Mouse (Mus musculus) lung, embryonic 14.5 days (tissue): ENCODE data around the gene Zbtb38. TPM values are rescaled to one million over a fixed set of nuclear protein-coding genes. Genes with fewer than 3 reads are reported as not detected.

Experiments used
- ATAC-seq: fragments of 200-750 bp; cut with Nextera tagmentation; 2 replicates; pipeline ENCODE4 v1.8.0; 2017; ENCODE audit warnings: mild to moderate bottlenecking, moderate TSS enrichment, moderate library complexity; ENCODE audit not compliant: insufficient read depth
- DNase-seq: peaks from one replicate; pipeline ENCODE4 v3.0.0-alpha.2; 2015
- H3K27ac ChIP-seq: fragments of 300-500 bp; sonication (generic); 2 replicates; pipeline ENCODE4 v1.5.1; 2014; ENCODE audit warnings: low read depth, mild to moderate bottlenecking, moderate library complexity
- H3K27me3 ChIP-seq: fragments of 300-500 bp; sonication (generic); 2 replicates; pipeline ENCODE4 v1.6.1; 2014; ENCODE audit warnings: low read length, control low read depth; ENCODE audit not compliant: insufficient read depth
- H3K36me3 ChIP-seq: fragments of 300-500 bp; sonication (generic); 2 replicates; pipeline ENCODE4 v1.6.1; 2014; ENCODE audit warnings: control low read depth; ENCODE audit not compliant: insufficient read depth
- H3K4me1 ChIP-seq: fragments of 300-500 bp; sonication (generic); 2 replicates; pipeline ENCODE4 v1.6.1; 2014; ENCODE audit warnings: antibody characterized with exemption, control low read depth; ENCODE audit not compliant: insufficient read depth
- H3K4me2 ChIP-seq: fragments of 300-500 bp; sonication (generic); 2 replicates; pipeline ENCODE4 v1.6.1; 2014; ENCODE audit warnings: mild to moderate bottlenecking
- H3K4me3 ChIP-seq: fragments of 300-500 bp; sonication (generic); 2 replicates; pipeline ENCODE4 v1.5.1; 2014; ENCODE audit warnings: low read depth, low read length
- H3K9ac ChIP-seq: fragments of 300-500 bp; sonication (generic); 2 replicates; pipeline ENCODE4 v1.6.1; 2014
- H3K9me3 ChIP-seq: fragments of 300-500 bp; sonication (generic); 2 replicates; pipeline ENCODE4 v1.6.1; 2016; ENCODE audit warnings: low read depth, low read length, control low read depth
- CTCF ChIP-seq: IDR thresholded peaks from 2 replicates; pipeline ENCODE4 v1.5.1; 2016; ENCODE audit warnings: antibody characterized with exemption, low read depth
- WGBS: fragments of 180-500 bp; shearing (Covaris S2); extraction: QIAGEN DNeasy Blood & Tissue Kit; methylation state at CpG from one replicate; pipeline ENCODE4 v1.1.7; 2014; 5-methylcytosine and 5-hydroxymethylcytosine counted together
- polyA plus RNA-seq: library from polyadenylated mRNA; unstranded; fragments of >200 nt; fragmentation: Nextera tagmentation; extraction: Ambion mirVana; gene quantifications from 2 replicates; pipeline ENCODE4 v1.2.1, GENCODE M21; 2014

The Zbtb38 gene
- polyA plus RNA-seq, 1 experiment from 2014 or later = 24.5 TPM

DNA sequence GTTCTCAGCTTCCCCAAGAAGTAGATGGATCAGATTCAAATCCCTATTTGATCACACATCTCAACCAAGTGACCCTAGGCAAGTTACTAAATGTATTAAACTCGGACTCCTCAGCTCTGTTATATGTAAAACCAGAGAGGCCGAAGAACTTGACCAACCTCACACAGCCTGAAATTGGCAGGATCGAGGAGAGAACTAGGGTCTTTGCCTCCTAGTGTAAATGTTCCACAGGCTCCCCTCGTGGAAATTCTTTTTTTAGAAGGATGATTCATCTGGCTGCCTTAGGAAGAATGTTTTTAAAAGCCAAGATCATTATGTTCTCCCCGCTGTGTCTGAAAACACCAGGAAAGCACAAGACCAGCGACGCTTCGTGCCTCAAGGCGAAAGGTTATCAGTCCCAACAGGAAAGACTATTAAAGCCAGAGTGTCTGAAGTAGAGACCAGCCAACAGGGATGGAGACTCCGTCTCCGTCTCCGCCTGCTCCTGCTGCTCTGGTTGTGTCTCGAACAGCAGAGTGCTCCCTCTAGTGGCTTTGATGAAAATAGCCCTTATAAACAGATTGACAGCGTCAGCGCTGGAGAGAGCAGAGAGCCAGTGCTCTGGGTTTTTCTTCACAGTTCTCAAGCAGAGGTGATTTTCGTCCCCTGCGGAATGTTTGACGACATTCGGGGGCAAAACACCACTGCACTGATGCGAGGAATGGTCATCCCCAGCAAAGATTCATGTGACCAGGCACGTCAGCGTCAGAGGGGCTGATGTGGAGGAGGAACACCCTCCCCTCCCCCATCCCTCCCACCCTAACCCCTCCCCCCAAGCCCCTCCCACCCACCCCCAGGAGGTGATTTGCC, 6.3 kb upstream of the Zbtb38 start:
- Histone ChIP-seq H3K4me1 (no peaks in the 10 kb centered on the region), H3K4me3 (peak overlapping the region; percentile 27; the same call in 1 of the 2 replicates), H3K4me2 (peak overlapping the region; percentile 55), H3K27me3 (no peaks in the 10 kb centered on the region), H3K9ac (0 out of 2 replicates have a peak overlapping the region, but pooled peaks have one; percentile 40), H3K36me3 (no peaks in the 10 kb centered on the region), H3K9me3 (no peaks in the 10 kb centered on the region), H3K27ac (no peak overlapping the region; the same call in 1 of the 2 replicates)
- peak; percentile 95 for DNase-seq
- ATAC-seq = peak; percentile 92
- WGBS = 8% methylated on average over 22 of the region's 22 CpGs
- peak; percentile 91 for TF ChIP-seq CTCF

DNA sequence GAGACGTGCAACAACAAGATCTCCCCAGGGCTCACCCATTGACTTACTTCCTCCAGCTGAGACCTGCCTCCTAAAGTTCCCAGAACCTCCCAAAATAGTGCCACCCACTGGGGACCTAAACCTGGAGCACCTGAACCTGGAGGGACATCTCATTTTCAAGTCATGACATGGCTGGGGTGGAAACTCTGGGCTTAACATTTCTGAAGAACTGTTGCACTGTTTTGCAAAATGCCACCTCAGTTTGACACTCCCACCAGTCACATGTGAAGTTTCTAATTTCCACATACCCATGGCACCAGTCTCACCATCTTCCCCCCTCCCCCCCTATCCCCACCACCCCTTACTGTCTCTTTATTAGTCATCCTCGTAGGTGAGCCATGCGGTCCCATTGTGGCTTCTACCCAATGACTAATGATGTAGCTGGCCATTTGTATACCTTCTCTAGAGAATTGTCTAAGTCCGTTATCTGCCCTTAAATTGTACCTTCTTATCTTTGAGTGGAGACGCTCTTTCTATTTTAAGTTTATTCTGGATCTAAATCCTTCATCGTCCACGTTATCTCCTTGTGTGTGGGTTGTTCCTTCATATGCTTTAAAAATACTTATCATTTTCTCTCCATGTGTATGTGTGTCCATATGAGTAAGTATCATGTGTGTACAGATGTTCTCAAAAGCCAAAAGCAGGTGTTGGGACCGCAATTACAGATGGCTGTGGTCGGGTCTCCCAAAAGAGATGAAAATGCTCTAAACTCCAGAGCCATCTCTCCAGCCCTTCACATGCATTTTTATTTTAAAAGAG, 4.2 kb upstream of the Zbtb38 start:
- Histone ChIP-seq H3K4me2 (no peak overlapping the region), H3K4me1 (peaks cover 8% of the 10 kb centered on the region; the same call in 1 of the 2 replicates), H3K4me3 (no peak overlapping the region), H3K27me3 (no peaks in the 10 kb centered on the region), H3K36me3 (no peaks in the 10 kb centered on the region), H3K27ac (no peak overlapping the region), H3K9me3 (no peaks in the 10 kb centered on the region), H3K9ac (no peak overlapping the region)
- TF ChIP-seq CTCF = no peak
- no peak for DNase-seq
- ATAC-seq = no peak
- 85% methylated on average over 9 of the region's 9 CpGs for WGBS

DNA sequence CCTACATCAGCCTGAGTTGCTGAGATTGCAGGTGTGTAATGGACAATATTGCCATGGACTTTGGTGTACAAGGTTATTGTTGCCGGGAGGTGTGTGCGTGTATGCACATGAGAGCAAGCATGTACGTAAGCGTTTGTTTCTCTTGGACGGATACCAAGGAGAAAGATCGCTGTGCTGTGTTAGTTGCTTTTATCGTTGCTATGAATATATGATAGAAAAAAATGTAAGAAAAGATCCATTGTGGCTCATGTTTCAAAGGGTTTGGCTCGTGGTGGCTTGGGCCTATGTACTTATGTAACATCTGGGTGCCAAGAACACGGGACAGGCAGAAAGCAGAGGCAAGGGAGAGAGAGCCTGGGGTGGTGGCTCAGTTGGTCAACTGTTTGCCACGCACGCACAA, 3.1 kb upstream of the Zbtb38 start:
- no peak overlapping the region for H3K4me2 ChIP-seq
- no peak overlapping the region for H3K27ac ChIP-seq
- H3K36me3 ChIP-seq = no peaks in the 10 kb centered on the region
- no peak for TF ChIP-seq CTCF
- H3K9me3 ChIP-seq = no peaks in the 10 kb centered on the region
- H3K4me3 ChIP-seq = no peak overlapping the region
- WGBS = 42% methylated on average over 11 of the region's 11 CpGs
- H3K9ac ChIP-seq = no peak overlapping the region
- ATAC-seq (no peak), DNase-seq (peak; percentile 69)
- peaks cover 8% of the 10 kb centered on the region; the same call in 1 of the 2 replicates for H3K4me1 ChIP-seq
- no peaks in the 10 kb centered on the region for H3K27me3 ChIP-seq

DNA sequence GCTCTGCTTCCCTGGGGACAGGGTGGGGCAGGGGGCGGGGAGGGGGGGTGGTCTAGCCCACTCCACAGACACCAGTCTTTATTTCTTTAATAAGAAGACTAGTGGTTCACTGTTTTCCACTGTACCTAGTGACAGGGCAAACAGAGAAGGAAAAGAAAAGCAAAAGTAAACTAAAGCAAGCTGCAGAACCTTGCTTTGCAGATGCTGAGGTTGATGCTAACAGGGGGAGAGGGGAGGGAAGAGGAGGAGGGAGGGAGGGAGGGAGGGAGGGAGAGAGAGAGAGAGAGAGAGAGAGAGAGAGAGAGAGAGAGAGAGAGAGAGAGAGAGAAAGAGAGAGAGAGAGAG, 2.0 kb upstream of the Zbtb38 start:
- no peak overlapping the region for H3K9ac ChIP-seq
- 23% methylated on average over 1 of the region's 1 CpGs for WGBS

DNA sequence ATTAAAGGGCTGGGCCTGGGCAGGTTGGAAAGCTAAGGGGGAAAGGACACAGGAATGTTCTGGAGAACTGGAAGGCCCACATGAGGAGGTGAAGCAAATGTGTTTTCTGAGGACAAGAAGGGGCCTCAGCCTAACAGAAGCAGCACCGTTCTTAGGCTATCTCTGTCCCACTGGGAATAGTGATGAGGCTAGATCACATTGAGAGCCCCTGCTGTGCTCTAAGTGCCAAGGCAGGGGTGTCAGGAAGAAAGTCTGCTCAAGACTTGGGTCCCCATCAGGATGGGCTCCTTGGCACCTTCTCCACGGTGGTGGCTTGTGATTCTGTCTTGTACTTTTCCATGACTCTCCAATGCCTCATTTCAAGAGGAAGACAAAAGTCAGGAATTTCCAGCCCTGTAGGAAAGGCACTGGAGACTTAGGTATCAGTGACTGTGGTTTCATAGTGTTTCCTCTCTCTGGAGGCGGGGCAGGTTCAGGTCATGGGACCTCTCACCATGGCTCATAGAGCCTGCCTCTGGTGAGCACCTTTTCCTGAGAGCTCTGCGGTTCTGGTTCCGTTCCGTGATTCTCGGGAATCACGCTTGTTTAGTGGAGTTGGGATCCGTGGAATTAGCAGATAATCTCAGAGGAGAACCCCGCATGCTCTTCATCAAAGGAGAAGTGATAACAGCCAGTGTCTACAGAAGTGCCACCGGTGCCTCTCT, 1.4 kb upstream of the Zbtb38 start:
- no peaks in the 10 kb centered on the region for H3K9me3 ChIP-seq
- H3K4me3 ChIP-seq = no peak overlapping the region
- no peaks in the 10 kb centered on the region for H3K36me3 ChIP-seq
- no peak overlapping the region for H3K27ac ChIP-seq
- H3K4me2 ChIP-seq = no peak overlapping the region
- ATAC-seq (no peak), DNase-seq (no peak)
- H3K4me1 ChIP-seq = peaks cover 8% of the 10 kb centered on the region; the same call in 1 of the 2 replicates
- no peak for TF ChIP-seq CTCF
- H3K27me3 ChIP-seq = no peaks in the 10 kb centered on the region
- 68% methylated on average over 11 of the region's 11 CpGs for WGBS
- H3K9ac ChIP-seq = no peak overlapping the region

More for the DNA sequence above, 2.0 kb upstream of the Zbtb38 start:
- Histone ChIP-seq H3K27ac (no peak overlapping the region), H3K9me3 (no peaks in the 10 kb centered on the region), H3K4me3 (no peak overlapping the region), H3K36me3 (no peaks in the 10 kb centered on the region), H3K27me3 (no peaks in the 10 kb centered on the region), H3K4me1 (peaks cover 8% of the 10 kb centered on the region; the same call in 1 of the 2 replicates), H3K4me2 (no peak overlapping the region)
- ATAC-seq (no peak), DNase-seq (no peak)
- TF ChIP-seq CTCF = no peak

DNA sequence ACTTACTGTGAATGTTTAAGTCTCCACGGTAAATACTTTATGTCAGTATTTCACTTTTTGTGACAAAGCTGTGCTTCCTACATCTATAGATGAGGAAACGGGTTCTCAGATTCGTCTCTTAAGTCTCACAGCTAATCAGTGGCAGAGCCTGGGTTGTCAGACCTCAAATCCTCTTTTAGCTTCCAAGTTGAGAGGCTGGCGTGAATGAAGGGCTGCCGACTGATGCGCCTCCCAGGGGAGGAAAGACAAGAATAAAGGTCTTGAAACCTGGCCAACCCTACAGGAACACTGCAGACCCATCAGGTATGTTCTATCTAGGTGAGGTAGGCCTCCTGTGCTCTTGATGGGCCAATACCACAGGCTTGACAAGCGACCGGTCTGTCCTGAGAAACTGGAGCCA, 761 bp upstream of the Zbtb38 start:
- peak overlapping the region; percentile 83; the same call in 1 of the 2 replicates for H3K27ac ChIP-seq
- H3K9ac ChIP-seq = no peak overlapping the region
- no peak for TF ChIP-seq CTCF
- no peaks in the 10 kb centered on the region for H3K27me3 ChIP-seq
- H3K4me1 ChIP-seq = peaks cover 8% of the 10 kb centered on the region; the same call in 1 of the 2 replicates
- no peak for DNase-seq
- H3K9me3 ChIP-seq = no peaks in the 10 kb centered on the region
- ATAC-seq = no peak
- WGBS = 84% methylated on average over 8 of the region's 8 CpGs
- no peak overlapping the region for H3K4me3 ChIP-seq
- no peak overlapping the region for H3K4me2 ChIP-seq
- no peaks in the 10 kb centered on the region for H3K36me3 ChIP-seq
